Mouse (Mus musculus): ENCODE data around the gene Ube2r2.

- TF ChIP-seq POLR2A (IDR thresholded peaks at IDR 0.05; ENCODE audit: borderline replicate concordance, extremely low read depth, low read depth, low read length) = no peak
- TF ChIP-seq CTCF (IDR thresholded peaks at IDR 0.05; ENCODE audit: insufficient read depth, low read length) = no peak
Observed at GRCm38 (mm10) chr4:41102901-41103300, 32.6 kb upstream of the Ube2r2 start.
